Mouse (Mus musculus) layer of hippocampus, postnatal 14 days (tissue): Measurements from ENCODE around the gene Nrp1. TPM values are rescaled to one million over a fixed set of nuclear protein-coding genes. Genes with fewer than 3 reads are reported as not detected.

Source experiments
- DNase-seq, 2 experiments: peaks; one replicate each; pipeline ENCODE4 v3.0.0; 2021 to 2022; ENCODE audit warnings: low spot score in 2 of 2, mixed read lengths in 1 of 2
- total RNA-seq, 2 experiments: library from RNA; stranded (reverse); gene quantifications; 2 replicates each; pipeline ENCODE4 v1.2.3; 2021

The Nrp1 gene
- total RNA-seq, 2 experiments from 2014 or later: 127 to 140 TPM

DNA sequence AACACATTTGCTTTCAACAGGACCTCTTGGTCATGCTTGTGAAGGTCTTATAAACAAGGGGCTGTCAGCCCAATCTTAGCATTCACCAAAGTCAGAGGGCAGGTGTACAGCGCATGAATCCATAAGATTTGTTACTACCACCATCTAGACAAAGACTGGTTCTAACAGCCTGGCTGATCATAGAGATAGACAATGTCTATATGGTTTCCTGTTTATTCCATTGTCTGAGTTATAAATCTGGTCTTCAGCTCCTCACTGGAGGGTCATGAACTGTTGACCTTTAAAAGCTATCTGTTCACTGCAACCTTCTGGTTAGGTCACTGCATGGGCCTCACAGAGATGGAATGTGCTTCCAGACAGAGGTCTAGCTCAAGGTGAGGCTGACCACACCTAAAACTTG is 130.9 kb downstream of the Nrp1 start:
- no peak for DNase-seq

DNA sequence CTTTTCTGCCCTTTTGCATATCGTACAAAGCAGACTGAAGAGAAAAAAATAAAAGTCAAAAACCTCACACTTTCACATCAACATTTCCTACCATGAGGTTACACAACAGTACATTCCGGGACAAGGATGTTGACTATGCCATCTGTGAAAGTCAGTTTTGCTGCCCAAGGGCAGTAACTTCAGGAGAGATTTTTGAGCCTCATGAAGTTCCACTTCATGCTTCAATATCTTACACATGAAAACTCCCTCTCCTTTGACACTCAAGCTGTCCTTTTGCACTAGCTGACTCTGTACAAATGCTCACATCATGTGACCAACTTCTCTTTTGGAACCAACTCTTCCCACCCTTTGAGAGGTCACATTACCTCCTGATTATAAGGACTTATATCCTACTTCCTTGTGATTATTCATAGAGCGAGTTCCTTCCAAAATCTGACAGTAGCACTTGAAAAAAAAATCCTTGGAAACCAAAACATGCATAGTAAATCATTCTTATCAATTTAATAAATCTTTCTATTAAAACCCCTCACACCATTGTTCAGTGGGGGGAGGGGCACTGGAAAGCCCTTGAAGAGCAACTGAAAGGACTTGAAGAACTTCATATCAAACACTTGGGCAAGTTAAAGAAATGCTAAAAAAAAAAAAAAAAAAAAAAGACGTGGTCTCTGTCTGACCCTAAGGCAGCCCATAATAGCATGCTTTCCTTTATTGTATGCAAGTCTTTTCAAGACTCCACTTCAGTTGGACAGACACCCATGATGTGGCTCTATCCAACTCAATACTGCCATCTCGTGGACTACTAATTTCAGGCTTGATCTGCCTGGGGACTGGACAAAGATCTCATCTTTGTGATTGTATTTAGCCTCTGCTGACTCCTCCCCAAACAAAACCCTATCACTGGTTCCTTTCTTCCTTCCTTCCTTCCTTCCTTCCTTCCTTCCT is 133.0 kb downstream of the Nrp1 start:
- DNase-seq: peak in 1 of 2 experiments; percentile 85

DNA sequence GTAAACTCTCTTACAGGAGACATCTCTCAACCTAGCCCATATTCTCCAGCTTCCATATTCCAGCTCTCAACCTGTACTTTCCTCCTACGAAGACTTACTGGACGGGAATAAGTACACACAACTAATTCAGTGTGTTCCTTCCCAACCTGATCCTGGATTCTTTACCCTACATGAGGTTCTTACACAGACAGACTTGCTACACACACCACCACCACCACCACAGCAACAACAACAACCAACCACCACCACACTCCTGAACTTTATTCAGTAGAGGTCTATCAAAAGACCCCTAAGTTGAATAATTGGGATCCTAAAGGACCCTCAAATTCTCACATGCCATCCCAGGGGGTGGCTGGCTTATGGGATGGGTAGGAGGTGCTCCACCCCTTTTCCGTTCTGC is 135.4 kb downstream of the Nrp1 start:
- no peak for DNase-seq

DNA sequence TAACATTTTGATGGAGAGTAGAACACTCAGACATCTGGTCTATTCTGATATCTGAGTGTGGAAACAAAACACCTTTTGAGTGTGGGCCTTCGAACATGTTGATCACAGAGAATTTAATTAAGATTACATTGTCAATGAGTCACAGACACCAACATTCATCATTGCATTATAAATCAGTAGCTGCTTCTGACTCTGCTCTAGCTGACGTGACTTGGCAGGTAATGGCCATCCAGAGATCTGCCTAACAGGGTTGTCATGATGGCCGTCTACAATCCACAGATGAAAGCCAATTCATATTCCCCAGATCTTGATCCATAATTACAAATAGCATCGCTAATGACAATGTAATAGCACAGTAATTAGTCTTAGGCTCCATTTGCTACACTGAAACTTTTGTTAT is 140.4 kb downstream of the Nrp1 start:
- DNase-seq: no peak

DNA sequence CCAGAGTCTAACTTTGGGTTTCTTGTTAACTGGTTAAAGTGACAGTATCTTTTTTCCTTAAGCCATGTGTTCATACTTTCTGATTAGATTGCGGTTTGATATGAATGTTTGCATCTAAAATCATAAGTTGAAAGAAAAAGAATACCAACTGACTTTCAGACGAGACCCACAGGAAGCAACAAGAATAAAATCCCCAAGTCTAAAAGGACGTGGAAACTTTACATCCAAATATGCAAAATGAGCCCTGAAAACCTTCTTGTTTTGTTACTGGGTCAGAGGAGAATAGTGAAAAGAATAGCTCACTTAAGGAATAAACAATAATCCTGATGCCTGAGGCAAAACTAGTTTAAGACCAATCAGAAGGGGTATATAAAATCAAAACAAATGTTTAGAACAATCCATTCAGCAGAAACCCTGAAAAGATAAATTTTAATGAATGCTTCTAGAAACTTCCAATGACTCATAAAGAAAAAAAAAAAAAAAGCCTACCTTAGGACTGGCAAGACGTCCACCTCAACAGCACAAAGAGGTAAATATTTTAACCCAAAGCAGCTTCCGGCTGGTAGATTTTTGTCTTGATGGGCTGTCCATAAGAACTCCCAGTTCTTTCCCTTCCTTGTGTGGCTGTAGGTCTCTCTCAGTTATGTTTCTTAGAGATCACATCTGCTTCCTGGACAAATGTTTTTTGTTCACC is 145.9 kb downstream of the Nrp1 start:
- no peak for DNase-seq

DNA sequence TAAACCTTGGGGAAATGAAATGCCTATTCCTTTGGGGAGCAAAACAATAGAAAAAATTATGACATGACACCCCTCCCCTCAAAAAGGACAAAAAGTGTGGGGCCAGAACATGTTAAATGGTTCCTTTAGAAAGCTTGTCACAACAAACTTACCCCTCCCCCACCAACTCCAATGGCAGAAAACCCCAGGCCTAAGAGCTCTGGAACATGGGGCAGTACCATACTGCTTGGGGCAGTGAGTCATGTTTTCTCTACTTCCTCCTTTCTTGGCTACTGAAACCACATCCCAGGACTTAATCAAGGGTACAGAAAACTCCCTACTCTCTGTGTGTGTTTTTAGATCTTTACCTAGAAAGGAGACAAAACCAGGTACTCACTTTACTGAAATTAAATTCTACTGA is 147.5 kb downstream of the Nrp1 start:
- DNase-seq: no peak

DNA sequence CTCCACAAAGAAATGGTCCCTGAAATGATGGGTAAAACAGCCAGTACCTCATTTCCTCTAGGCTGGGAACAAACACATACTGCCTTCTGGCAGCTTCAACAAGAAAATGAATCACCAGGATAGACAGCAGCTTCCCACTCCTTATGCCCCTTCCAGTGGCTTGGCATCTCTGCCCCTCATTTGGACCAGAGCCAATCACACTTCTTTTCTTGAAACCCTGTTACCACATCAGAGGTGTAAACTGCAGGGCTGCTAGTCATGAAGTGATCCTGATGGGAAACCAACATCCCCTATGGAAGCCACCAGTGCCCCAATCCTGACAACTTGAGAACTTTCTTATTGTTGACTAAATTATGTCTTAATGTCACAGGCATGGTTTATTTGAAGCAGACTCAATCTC is 150.3 kb downstream of the Nrp1 start:
- peak in 1 of 2 experiments; percentile 29 for DNase-seq

DNA sequence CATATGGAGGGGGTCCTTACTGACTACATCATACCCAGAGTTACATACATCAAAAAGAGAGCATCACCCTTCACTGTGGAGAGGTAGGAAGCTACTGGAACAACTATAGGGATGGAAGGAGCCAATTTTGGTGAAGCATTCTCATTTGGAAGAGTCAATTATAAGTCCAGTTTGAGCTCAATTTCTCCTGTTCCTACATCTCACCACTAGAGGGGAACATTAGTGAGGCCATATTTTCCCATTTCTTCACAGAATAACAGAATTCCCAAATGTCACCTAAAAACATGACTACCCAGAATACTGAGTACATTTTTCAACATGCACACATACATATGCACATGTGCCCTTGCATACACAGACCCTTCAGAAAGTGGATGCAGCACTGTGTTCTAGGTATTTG is 152.6 kb downstream of the Nrp1 start:
- DNase-seq: no peak

DNA sequence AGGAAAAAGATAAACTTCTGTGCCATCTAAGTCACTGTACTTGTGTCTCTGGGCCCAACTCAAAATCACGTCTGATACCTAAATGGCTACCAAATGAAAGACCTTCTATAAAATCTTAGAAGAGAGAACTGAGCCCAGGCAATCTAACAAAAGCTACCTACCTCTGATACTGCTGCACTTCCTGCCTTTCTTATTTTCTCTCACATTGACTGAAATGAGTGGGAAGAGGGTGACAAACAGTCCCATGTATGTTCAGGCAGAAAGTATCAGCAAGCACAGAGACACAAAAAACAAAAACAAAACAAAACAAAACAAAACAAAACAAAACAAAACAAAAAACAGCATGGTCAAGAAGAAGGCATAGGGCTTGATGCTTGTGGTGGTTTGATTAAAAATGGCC is 153.3 kb downstream of the Nrp1 start:
- DNase-seq: no peak

DNA sequence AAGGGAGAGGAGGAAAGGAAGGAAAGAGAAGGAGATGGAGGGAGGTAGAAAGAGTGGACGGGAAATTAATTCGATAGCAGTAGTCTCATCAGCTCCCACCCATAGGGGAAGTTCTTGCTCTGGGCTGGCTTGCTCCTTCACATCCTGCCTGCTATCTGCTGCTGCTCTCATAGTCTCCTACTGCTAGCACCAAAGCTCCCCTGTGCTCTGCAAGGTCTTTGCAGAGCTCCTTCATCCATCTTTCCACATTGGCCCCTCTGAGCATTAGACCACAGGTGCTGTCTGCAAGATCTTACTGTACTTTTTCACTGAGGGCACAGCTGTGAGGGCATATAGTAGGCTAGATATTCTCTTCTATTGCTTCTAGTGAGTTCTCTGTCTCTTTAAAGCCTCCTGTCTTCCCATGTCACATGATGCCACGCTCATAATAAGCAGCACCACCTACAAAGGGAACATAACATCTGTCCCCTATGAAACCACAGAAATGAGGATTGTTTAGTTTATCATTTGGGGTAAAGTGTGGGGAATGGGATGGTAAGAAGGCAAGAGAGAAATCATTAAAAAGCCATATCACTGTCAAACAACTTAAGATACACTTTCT is 158.5 kb downstream of the Nrp1 start:
- DNase-seq: no peak

DNA sequence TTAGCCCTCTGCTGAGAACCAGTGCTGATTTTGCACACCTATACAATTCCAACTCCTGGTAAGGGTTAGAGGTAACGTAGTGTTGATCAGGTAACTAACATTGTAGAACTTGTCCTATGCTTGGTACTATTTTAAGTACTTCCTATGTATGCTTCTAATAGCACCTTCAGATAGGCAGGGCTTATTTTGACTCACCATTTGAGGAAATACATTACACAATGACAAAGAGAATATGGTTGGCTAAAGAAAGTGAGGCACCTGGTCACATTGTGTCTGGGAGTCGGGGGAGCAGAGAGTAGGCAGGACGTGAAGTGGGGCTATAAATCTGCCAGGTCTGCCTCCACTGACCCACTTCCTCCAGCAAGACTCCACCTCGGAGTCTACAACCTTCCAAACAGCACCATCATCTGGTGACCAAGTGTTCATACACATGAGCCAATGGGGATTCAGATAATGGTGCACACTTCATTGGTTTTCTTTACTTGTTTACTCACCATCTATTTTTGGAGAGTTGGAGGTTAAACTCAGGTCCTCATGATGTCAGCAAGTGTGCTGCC is 159.2 kb downstream of the Nrp1 start:
- DNase-seq: no peak

DNA sequence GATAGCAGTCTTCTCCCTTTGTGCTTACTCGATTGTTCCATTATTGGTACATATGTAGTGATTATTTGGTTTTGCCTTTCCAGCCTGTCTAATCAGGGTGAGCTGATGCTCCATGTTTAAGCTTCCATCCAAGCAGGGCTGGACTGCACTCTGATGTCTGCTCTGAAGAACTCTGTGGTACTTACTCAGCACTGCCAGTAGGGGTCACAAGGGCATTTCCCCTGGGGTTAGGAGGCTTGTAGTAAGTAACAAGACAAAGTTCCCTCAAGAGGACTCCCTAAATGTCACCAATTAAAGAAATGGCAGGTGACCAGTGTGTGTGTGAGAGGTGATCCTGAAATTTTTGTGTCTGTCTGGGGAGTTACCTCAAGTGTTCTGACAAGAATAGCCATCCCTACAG is 161.0 kb downstream of the Nrp1 start:
- no peak for DNase-seq

DNA sequence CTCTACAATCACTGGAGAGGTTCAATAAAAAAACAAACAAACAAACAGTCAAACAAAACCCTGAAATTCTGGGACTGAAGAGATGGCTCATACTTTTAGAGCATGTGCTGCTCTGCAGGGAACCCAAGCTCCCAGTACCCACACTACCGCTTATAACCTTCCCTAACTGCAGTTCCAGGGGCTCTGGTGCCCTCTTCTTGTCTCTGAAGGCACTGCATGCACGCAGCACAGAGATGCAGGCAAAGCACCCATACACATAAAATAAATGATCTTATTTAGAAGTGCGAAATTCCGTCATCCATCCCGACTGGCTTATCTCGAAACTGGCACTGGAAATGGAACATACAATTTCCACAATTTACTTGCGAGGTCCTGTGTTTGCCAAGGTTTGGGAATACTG is 165.4 kb downstream of the Nrp1 start:
- no peak for DNase-seq

DNA sequence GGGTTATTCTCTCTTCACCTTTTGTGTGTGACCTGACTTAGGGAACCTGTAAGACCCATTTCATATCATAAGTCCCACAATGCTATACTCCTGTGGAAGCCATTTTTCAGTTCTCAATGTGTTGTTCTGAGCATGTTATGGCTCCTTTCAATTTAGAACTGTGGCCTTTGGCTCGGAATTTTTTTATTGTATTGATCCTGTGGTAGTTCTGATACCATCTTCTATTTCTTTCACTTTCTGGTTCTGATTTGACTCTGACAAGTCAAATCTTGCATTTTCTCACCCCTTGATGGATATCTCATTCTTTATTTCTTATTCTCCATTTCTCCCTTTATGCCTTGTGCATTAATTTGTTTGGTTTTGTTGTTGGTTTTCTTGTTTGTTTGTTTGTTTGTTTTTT is 167.5 kb downstream of the Nrp1 start:
- DNase-seq: no peak

DNA sequence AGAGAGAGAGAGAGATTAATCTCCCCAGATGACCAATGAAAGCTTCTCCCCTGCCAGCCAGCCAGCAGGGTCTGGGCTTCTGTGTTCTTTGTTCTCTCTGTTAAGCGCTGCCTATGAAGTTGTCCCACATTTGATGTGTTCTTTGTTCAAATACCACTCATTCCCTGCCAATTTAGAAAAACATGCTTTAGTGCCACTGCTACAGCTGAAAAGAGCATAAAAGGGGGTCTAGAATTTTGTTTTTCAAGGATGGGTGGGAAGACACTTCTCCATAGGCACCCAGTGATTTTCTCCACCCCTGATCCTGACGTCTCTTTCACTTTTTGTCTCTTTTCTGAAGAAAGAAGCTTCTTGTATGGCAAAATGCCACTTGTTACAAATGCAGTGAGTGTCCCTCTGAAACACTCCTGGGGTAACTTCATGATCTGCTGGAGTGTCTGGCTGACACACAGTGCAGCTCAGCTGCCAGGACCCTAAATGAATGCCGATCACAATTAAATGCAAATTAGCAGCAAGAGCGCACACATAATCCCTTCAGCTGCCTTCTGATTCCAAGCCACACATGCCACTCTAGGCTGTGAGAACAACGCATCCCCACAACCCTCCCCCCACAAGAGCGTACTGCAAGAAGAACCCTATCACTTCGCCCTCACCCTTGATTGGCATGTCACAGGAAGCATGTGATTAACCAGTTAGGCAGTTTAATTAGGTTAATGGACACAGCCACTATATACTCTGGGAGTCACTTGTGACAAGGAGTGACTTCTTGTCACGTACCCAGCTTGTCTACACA is 170.4 kb downstream of the Nrp1 start:
- peak; percentile 32 to 41 for DNase-seq

DNA sequence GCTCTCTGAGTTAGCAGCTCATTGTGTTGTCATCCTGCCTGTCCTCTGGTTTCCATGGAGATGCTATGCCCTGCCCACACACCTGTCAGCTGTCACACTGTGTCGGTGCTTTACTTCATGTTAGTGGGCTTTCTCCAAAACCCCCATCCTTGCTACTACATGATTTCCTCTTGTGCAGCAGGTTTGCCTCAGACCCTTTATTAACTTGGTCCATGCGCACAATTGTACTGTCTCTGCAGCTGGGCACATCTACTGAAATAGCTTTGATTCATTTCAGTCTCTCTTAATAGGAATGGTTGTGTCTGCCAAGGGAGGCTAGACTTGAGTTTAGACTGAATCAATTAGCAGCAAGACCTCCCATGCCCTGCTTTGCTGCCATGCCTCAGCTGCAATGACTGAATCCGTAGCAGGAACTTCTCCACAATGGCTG is 176.1 kb downstream of the Nrp1 start:
- DNase-seq: peak; percentile 33 to 53

DNA sequence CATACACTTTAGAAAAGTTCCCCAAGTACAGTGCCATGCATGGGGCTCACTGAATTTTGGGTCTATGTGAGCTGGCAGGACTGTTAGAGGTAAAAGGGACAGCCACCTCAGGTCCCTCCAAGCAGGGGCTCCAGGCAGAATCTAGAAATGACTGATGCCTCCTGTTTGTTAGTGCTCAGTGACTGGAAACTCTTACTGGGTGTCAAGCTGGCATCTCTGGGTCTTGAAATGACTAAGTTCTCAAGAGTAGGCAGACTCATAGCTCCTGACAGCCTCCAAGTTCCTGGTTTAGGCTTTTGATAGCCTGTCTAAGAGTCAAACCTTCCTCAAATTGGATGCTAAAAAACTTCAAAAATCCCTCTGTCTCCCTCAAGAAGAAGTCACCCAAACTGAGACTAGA is 177.3 kb downstream of the Nrp1 start:
- DNase-seq: no peak

DNA sequence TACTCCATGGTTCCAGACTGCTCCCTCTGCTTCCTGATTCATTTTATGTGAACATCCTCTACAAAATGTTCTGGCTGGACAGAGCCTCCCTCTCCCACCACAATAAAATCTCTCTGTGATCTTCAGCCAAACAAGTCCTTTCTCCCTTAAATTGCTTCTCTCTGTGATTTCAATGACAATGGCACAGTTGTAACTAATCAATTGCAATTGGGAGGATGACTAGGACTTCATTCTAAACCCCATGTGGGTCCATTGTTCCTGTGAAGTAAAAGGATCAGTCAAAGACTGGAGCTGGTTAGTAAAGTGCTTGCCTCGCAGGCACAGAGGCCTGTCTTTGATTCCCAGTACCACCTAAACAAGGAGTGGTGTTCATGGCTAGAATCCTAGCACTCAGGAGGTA is 180.0 kb downstream of the Nrp1 start:
- DNase-seq: no peak

DNA sequence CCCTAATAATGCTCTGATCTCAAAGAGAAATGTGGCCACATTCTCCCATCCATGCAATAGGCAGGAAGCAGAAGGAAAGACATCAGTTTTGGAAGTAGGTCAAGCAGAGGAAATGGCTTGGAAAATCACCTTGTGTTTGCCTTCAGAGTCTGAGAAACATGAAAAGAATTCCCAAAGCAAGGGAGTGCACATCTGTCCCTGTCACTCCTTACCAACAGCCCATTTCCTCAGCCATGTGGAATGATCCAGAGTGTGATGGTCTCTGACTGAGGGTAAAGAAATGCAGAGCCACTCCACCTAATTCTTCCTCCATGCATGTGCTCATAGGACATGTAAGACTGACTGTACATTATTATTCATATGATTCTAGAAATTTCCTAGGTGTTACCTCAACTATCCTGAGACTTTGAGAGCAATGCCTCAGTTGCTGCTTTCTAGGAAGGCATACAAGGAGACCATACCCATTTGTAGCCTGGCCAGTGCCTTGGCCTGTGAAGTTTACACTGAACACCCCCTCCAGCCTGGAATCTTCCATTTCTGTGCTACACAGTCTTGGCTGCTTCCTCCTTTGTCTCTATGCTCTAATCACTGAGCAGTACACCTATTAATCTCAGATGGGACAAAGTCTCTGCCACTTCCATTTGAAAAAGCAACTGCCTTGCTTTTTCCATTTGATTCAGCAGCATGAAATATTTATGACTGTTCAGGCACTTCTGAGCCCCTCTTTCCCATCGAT is 183.1 kb downstream of the Nrp1 start:
- DNase-seq: no peak

DNA sequence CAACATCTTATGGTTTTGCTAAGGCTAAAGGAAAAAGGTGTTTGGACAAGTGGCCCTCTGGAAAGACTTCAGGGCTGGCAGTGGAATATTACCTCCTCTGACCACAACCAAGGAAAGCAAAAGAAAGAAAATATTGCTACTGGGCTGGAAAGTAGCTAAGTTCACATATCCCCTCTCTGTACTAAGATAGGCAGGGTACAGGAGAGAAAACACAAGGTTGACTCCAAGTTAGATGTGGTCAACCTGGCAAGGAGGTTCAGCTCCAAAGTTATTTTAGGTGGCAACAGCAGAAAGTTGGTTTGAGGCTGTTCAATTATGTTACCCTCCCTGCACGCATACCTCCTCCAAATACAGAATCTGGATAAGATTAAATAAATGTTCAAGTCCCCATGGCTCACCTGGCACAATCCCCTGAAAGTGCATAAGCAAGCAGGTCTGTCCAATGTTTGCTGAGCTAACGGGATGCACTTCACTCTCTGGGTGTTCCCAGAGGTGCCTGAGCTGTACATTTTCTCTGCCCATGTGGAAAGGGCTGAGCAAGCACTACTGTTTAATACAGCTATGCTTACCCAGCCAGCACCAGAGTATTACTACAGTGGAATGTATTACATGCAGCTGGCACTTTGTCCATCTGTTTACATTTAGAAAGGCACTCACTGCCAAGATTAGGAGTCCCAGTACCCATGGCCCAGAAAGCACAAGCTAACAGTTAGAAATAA is 185.9 kb downstream of the Nrp1 start:
- no peak for DNase-seq
